ENCODE assay signal across 22 mouse cellular contexts in the genomic region with DNA sequence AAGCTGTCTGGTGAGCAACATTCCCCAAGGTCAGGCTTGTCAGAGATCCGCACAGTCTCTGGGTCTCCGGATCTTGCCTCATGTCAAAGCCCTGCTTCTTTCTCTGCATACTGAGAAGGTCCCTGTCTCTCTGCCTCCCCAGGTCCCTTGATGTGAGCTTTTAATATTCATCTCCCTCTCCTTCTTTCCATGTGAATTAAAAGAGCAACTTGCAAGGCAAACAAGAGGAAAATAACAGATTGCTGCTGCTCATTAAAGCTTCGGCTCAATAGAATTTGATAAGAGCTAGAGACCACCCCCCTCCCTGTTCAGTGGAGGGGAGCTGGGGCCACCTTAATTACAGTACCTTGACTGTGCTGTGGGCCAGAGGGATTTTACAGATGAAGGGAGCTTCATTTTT. TPM values are rescaled to one million over a fixed set of nuclear protein-coding genes. Genes with fewer than 3 reads are reported as not detected.
DNase-seq lines count a peak whose midpoint lies in the region; ATAC-seq and TF ChIP-seq lines count a peak whose summit lies in the region.
"Had no signal": no experiment of that assay in that cellular context is flagged by ENCODE, and none has a peak within 500 bp of the region (broad histone marks: within the 10 kb centered on the region; RNA-seq: fewer than 3 reads in every experiment).

No protein-coding gene starts in this region.

- no peaks in the 10 kb centered on the region for H3K36me3 ChIP-seq in forebrain, embryonic 14.5 days (ENCODE audit: control insufficient read depth, insufficient read depth, low read length)
- no peaks in the 10 kb centered on the region for H3K36me3 ChIP-seq in forebrain, postnatal 0 days (ENCODE audit: insufficient read depth)
- no peaks in the 10 kb centered on the region for H3K36me3 ChIP-seq in midbrain, embryonic 15.5 days (replicated peaks)
- H3K36me3 ChIP-seq: limb, embryonic 12.5 days; liver, embryonic 12.5 days; lung, embryonic 15.5 days had no signal

- H3K27ac ChIP-seq in forebrain, embryonic 14.5 days (ENCODE audit: low read depth, low read length) = peak overlapping the region; percentile 56
- no peak overlapping the region for H3K27ac ChIP-seq in forebrain, postnatal 0 days (ENCODE audit: low read depth, low read length)
- peak overlapping the region; percentile 69 for H3K27ac ChIP-seq in midbrain, embryonic 15.5 days
- H3K27ac ChIP-seq: heart, adult 2 months; limb, embryonic 12.5 days; liver, embryonic 12.5 days; lung, embryonic 15.5 days had no signal

- no peaks in the 10 kb centered on the region for H3K9me3 ChIP-seq in forebrain, embryonic 14.5 days (replicated peaks; ENCODE audit: control insufficient read depth, low read length)
- no peaks in the 10 kb centered on the region for H3K9me3 ChIP-seq in forebrain, postnatal 0 days (ENCODE audit: low read length)
- no peaks in the 10 kb centered on the region for H3K9me3 ChIP-seq in midbrain, embryonic 15.5 days
- H3K9me3 ChIP-seq: limb, embryonic 12.5 days; liver, embryonic 12.5 days; lung, embryonic 15.5 days had no signal

- DNase-seq in forebrain, embryonic 14.5 days (ENCODE audit: low spot score) = peak; percentile 73
- no peak for DNase-seq in forebrain, postnatal 0 days
- peak; percentile 3 for DNase-seq in ovary, adult 18-20 months (ENCODE audit: low spot score)
- no peak for DNase-seq in ovary, postnatal 10 days (ENCODE audit: low spot score)
- DNase-seq in lung, adult 2 months = no peak
- DNase-seq: cerebellum, adult 9-11 months; gastrocnemius, postnatal 14 days; heart, adult 2 months; heart, postnatal 36 days; kidney, postnatal 4 days; lung, postnatal 4 days; right cerebral cortex, postnatal 14 days; spleen, adult 18-20 months; thymus, postnatal 36 days had no signal

- no peak overlapping the region for H3K9ac ChIP-seq in forebrain, embryonic 14.5 days (ENCODE audit: low read length)
- no peak overlapping the region for H3K9ac ChIP-seq in forebrain, postnatal 0 days
- H3K9ac ChIP-seq in midbrain, embryonic 15.5 days = no peak overlapping the region
- H3K9ac ChIP-seq: limb, embryonic 12.5 days; liver, embryonic 12.5 days; lung, embryonic 15.5 days had no signal

- TF ChIP-seq CTCF in forebrain, postnatal 0 days (IDR thresholded peaks at IDR 0.05; ENCODE audit: low read depth) = no peak
- no peak for TF ChIP-seq CTCF in lung, adult 2 months (IDR thresholded peaks at IDR 0.05; ENCODE audit: insufficient read depth, low read length)

- no peak overlapping the region for H3K4me3 ChIP-seq in forebrain, embryonic 14.5 days (ENCODE audit: low read depth, low read length)
- H3K4me3 ChIP-seq in forebrain, postnatal 0 days (ENCODE audit: low read depth, low read length) = no peak overlapping the region
- no peak overlapping the region for H3K4me3 ChIP-seq in midbrain, embryonic 15.5 days
- H3K4me3 ChIP-seq in lung, adult 2 months (replicated peaks; ENCODE audit: extremely low read depth, low read depth, low read length) = no peak overlapping the region
- H3K4me3 ChIP-seq: heart, adult 2 months; limb, embryonic 12.5 days; liver, embryonic 12.5 days; lung, embryonic 15.5 days had no signal

- H3K27me3 ChIP-seq in forebrain, embryonic 14.5 days (replicated peaks; ENCODE audit: control insufficient read depth, insufficient read depth, low read length) = no peaks in the 10 kb centered on the region
- H3K27me3 ChIP-seq in forebrain, postnatal 0 days (ENCODE audit: insufficient read depth, low read length) = no peaks in the 10 kb centered on the region
- no peaks in the 10 kb centered on the region for H3K27me3 ChIP-seq in midbrain, embryonic 15.5 days (replicated peaks)
- H3K27me3 ChIP-seq: CH12.LX; limb, embryonic 12.5 days; liver, embryonic 12.5 days; lung, embryonic 15.5 days had no signal

- peak overlapping the region; percentile 14; the same call in 1 of the 2 replicates for H3K4me2 ChIP-seq in forebrain, embryonic 14.5 days (ENCODE audit: low read length)
- H3K4me2 ChIP-seq in forebrain, postnatal 0 days (ENCODE audit: low read depth) = no peak overlapping the region
- H3K4me2 ChIP-seq in midbrain, embryonic 15.5 days = no peak overlapping the region; the same call in 1 of the 2 replicates
- H3K4me2 ChIP-seq: limb, embryonic 12.5 days; liver, embryonic 12.5 days; lung, embryonic 15.5 days had no signal

- WGBS in forebrain, embryonic 14.5 days = 20% methylated on average over 3 of the region's 3 CpGs
- WGBS in forebrain, postnatal 0 days = 21% methylated on average over 3 of the region's 3 CpGs
- 39% methylated on average over 3 of the region's 3 CpGs for WGBS in midbrain, embryonic 15.5 days
- WGBS in lung, adult 2 months = 56% methylated on average over 3 of the region's 3 CpGs

- ATAC-seq in forebrain, embryonic 14.5 days = peak; percentile 75
- no peak for ATAC-seq in forebrain, postnatal 0 days
- peak; percentile 80 for ATAC-seq in midbrain, embryonic 15.5 days (replicated peaks)
- no peak for ATAC-seq in activated CD4-positive, CD25-positive, alpha-beta regulatory T cell, adult 4 months
- ATAC-seq: intestine, embryonic 16.5 days; liver, embryonic 12.5 days had no signal

- H3K4me1 ChIP-seq in forebrain, embryonic 14.5 days (ENCODE audit: control insufficient read depth, insufficient read depth, low read length) = peaks cover 10% of the 10 kb centered on the region; the same call in 1 of the 2 replicates
- H3K4me1 ChIP-seq in forebrain, postnatal 0 days (ENCODE audit: insufficient read depth) = peaks cover 12% of the 10 kb centered on the region; the same call in 1 of the 2 replicates
- peaks cover 18% of the 10 kb centered on the region for H3K4me1 ChIP-seq in midbrain, embryonic 15.5 days
- no peaks in the 10 kb centered on the region for H3K4me1 ChIP-seq in lung, adult 2 months (ENCODE audit: control insufficient read depth, insufficient read depth, low read length)
- H3K4me1 ChIP-seq: limb, embryonic 12.5 days; liver, embryonic 12.5 days; lung, embryonic 15.5 days had no signal

- TF ChIP-seq POLR2A in lung, adult 2 months (IDR thresholded peaks at IDR 0.05; ENCODE audit: borderline replicate concordance, extremely low read depth, low read depth, low read length) = no peak

RNA-seq across cellular contexts. Expression of gene Kcna3, which starts 54.6 kb away (rescaled TPM):
- 10.3 and 15.6 TPM in 2 replicates for polyA plus RNA-seq in forebrain, embryonic 14.5 days (2014; fragmentation: Nextera tagmentation; extraction: Ambion mirVana)
- total RNA-seq in forebrain, postnatal 0 days (2014; rRNA removed) = 30.4 and 34.7 TPM in 2 replicates
- polyA plus RNA-seq in forebrain, postnatal 0 days (2015; fragmentation: Nextera tagmentation; extraction: Ambion mirVana) = 8.1 and 13.9 TPM in 2 replicates
- 18.8 and 22.1 TPM in 2 replicates for polyA plus RNA-seq in midbrain, embryonic 15.5 days (2015; fragmentation: Nextera tagmentation; extraction: Ambion mirVana)
- polyA plus RNA-seq in activated CD4-positive, CD25-positive, alpha-beta regulatory T cell, adult 4 months (2017; shearing (Covaris generic)) = 10 to 100 TPM in 1 of 2 experiments, 1 to 10 TPM in 1; 9.3 to 10.1 TPM
- polyA plus RNA-seq in lung, adult 2 months (2012; rRNA removed) = 16.6 and 18.2 TPM in 2 replicates
- total RNA-seq: MEL had no signal

Comparison
In these comparisons a context has a peak if more than half of its experiments do, and no peak if none do; other contexts are left out.
1. ATAC-seq: peak in forebrain, embryonic 14.5 days (single experiment) and midbrain, embryonic 15.5 days (single experiment); none in forebrain, postnatal 0 days (single experiment) and activated CD4-positive, CD25-positive, alpha-beta regulatory T cell, adult 4 months (single experiment).
2. DNase-seq: peak in forebrain, embryonic 14.5 days (single experiment) and ovary, adult 18-20 months (single experiment); none in forebrain, postnatal 0 days (single experiment), ovary, postnatal 10 days (single experiment) and lung, adult 2 months (single experiment).